Mouse (Mus musculus) A20 (cell line): ENCODE measurements at regions not wholly inside any gene's neighbourhood (a gene's known extent, or its start where the extent isn't known, plus 50 kb on each side); places are given as distances from the start of the nearest gene placed in this dataset.

Experiments used
- DNase-seq: peaks from one replicate; pipeline ENCODE4 v3.0.0-alpha.2; 2011; ENCODE audit warnings: low read depth, low spot score

- peak; percentile 80 for DNase-seq
Observed at GRCm38 (mm10) chr6:108717681-108718080, 57.3 kb downstream of the Bhlhe40 start.

- peak; percentile 85 for DNase-seq
Observed at GRCm38 (mm10) chr6:108718887-108719286, 58.5 kb downstream of the Bhlhe40 start.

- peak; percentile 57 for DNase-seq
Observed at GRCm38 (mm10) chr6:108719977-108720376, 59.5 kb downstream of the Bhlhe40 start.

- DNase-seq, result no peak
Observed at GRCm38 (mm10) chr6:108720978-108721377, 60.5 kb downstream of the Bhlhe40 start.

- no peak for DNase-seq
Observed at GRCm38 (mm10) chr6:108721557-108721956, 61.1 kb downstream of the Bhlhe40 start.

- DNase-seq, result no peak
Observed at GRCm38 (mm10) chr6:108723236-108723635, 59.7 kb upstream of the Arl8b start.

- no peak for DNase-seq
Observed at GRCm38 (mm10) chr6:108723751-108724150, 59.1 kb upstream of the Arl8b start.

GRCm38 (mm10) chr6:108731107-108731630 is 51.7 kb upstream of the Arl8b start:
- DNase-seq, result no peak
